Mouse (Mus musculus) bone marrow macrophage, adult 2 months (primary cell): ENCODE data around the gene Ahcyl2.

ENCODE experiments used
- CTCF ChIP-seq: IDR thresholded peaks from 2 replicates; pipeline ENCODE4 v1.5.1; 2012; ENCODE audit warnings: low read depth, mild to moderate bottlenecking, low read length, moderate library complexity
- POLR2A ChIP-seq: IDR thresholded peaks from 2 replicates; pipeline ENCODE4 v1.6.1; 2012; ENCODE audit warnings: mild to moderate bottlenecking, low read depth, low read length, borderline replicate concordance

GRCm38 (mm10) chr6:29925594-29926219 is 157.9 kb downstream of the Ahcyl2 start:
- TF ChIP-seq CTCF (no peak), POLR2A (no peak)
